Mouse (Mus musculus) ES-E14 (cell line): ENCODE measurements around the gene Ppm1k. TPM values are rescaled to one million over a fixed set of nuclear protein-coding genes. Genes with fewer than 3 reads are reported as not detected.

Source experiments
- DNase-seq: peaks from one replicate; pipeline ENCODE4 v3.0.0-alpha.2; 2013; ENCODE audit warnings: low read depth, low spot score
- H3K27ac ChIP-seq: 2 replicates; pipeline ENCODE4 v1.5.1; 2012; ENCODE audit warnings: low read depth, mild to moderate bottlenecking, low read length, moderate library complexity, mixed read lengths; ENCODE audit not compliant: poor library complexity, insufficient read depth, severe bottlenecking
- H3K36me3 ChIP-seq: 2 replicates; pipeline ENCODE4 v1.6.1; 2012; ENCODE audit warnings: mild to moderate bottlenecking, low read length, moderate library complexity, mixed read lengths; ENCODE audit not compliant: control insufficient read depth, poor library complexity, insufficient read depth, severe bottlenecking
- H3K4me1 ChIP-seq, 2 experiments: fragments of 150-350 bp in 1 of 2; sonication (generic) in 1 of 2; 2 replicates each; pipeline ENCODE4 v1.6.1; 2012; ENCODE audit warnings: low read length in 2 of 2, mild to moderate bottlenecking in 1 of 2, mixed read lengths in 1 of 2; ENCODE audit not compliant: control insufficient read depth in 2 of 2, insufficient read depth in 2 of 2, poor library complexity in 1 of 2
- H3K4me3 ChIP-seq, 2 experiments: fragments of 150-350 bp in 1 of 2; sonication (generic) in 1 of 2; 2 replicates each; pipeline ENCODE4 v1.5.1; 2012; ENCODE audit warnings: low read length in 2 of 2, low read depth in 1 of 2, mild to moderate bottlenecking in 1 of 2, mixed read lengths in 1 of 2; ENCODE audit not compliant: insufficient read depth in 1 of 2, poor library complexity in 1 of 2, severe bottlenecking in 1 of 2
- H3K9ac ChIP-seq: 2 replicates; pipeline ENCODE4 v1.6.1; 2012; ENCODE audit warnings: low read depth, mild to moderate bottlenecking, low read length, mixed read lengths; ENCODE audit not compliant: poor library complexity, insufficient read depth, severe bottlenecking
- H3K9me3 ChIP-seq: fragments of 150-350 bp; sonication (generic); 2 replicates; pipeline ENCODE4 v1.6.1; 2012; ENCODE audit warnings: low read depth, mild to moderate bottlenecking, low read length; ENCODE audit not compliant: control insufficient read depth, insufficient read depth
- CHD2 ChIP-seq: IDR thresholded peaks from 2 replicates; pipeline ENCODE4 v1.6.1; 2014; ENCODE audit warnings: mild to moderate bottlenecking, low read depth, low read length, inconsistent platforms
- HCFC1 ChIP-seq: IDR thresholded peaks from 2 replicates; pipeline ENCODE4 v1.6.1; 2012; ENCODE audit warnings: low read length, inconsistent platforms, borderline replicate concordance; ENCODE audit not compliant: insufficient read depth
- MAFK ChIP-seq: IDR thresholded peaks from 2 replicates; pipeline ENCODE4 v1.6.1; 2014; ENCODE audit warnings: mild to moderate bottlenecking, low read depth, low read length, inconsistent platforms; ENCODE audit not compliant: insufficient read depth
- ZC3H11A ChIP-seq: IDR thresholded peaks from 2 replicates; pipeline ENCODE4 v1.6.1; 2012; ENCODE audit warnings: low read depth, mild to moderate bottlenecking, inconsistent platforms, low read length, borderline replicate concordance
- ZNF384 ChIP-seq: IDR thresholded peaks from 2 replicates; pipeline ENCODE4 v1.6.1; 2012; ENCODE audit warnings: low read depth, low read length, inconsistent platforms
- in situ Hi-C, 2 experiments: fragments of 600-800 bp; cut with MboI; formaldehyde crosslinking; loops; one replicate each; pipeline ENCODE4 v1.15.1; 2025; ENCODE audit warnings: low sequenced_read_pairs in 2 of 2, inconsistent platforms in 1 of 2; ENCODE audit not compliant: unreplicated experiment in 2 of 2
- total RNA-seq: library from RNA; depleted of rRNA; stranded (reverse); fragments of 300-350 nt; gene quantifications from 2 replicates; pipeline ENCODE4 v1.2.3, GENCODE M21; 2012

The Ppm1k gene
- total RNA-seq, 1 experiment, result 3.5 TPM

- no peak overlapping the region for H3K27ac ChIP-seq
- H3K4me1 ChIP-seq, result 0 out of 4 replicates have a peak, but pooled peaks cover 0 to 2% of the 10 kb centered on the region in 2 experiments
- in situ Hi-C loops, result loop anchor here in 1 of 2 experiments (25.0 kb wide), 1 partner anchor 719 kb away; no protein-coding TSS in a partner anchor
- H3K36me3 ChIP-seq, result no peaks in the 10 kb centered on the region
- no peak overlapping the region for H3K4me3 ChIP-seq
- H3K9ac ChIP-seq, result no peak overlapping the region
- TF ChIP-seq ZNF384 (no peak), HCFC1 (no peak), MAFK (no peak), CHD2 (no peak), ZC3H11A (no peak)
- no peaks in the 10 kb centered on the region for H3K9me3 ChIP-seq
- DNase-seq, result no peak
These were observed 3.8 kb downstream of the Ppm1k start for GRCm38 (mm10) chr6:57531441-57531840.

- Histone ChIP-seq H3K4me3 (no peak overlapping the region), H3K27ac (no peak overlapping the region), H3K9ac (no peak overlapping the region), H3K9me3 (no peaks in the 10 kb centered on the region), H3K4me1 (0 out of 4 replicates have a peak, but pooled peaks cover 0 to 2% of the 10 kb centered on the region in 2 experiments), H3K36me3 (no peaks in the 10 kb centered on the region)
- in situ Hi-C loops, result loop anchor here in 1 of 2 experiments (25.0 kb wide), 1 partner anchor 719 kb away; no protein-coding TSS in a partner anchor
- TF ChIP-seq ZC3H11A (no peak), MAFK (no peak), ZNF384 (no peak), HCFC1 (no peak), CHD2 (no peak)
- DNase-seq, result no peak
These were observed 4.3 kb downstream of the Ppm1k start for GRCm38 (mm10) chr6:57531011-57531410.

- no peak for DNase-seq
- Histone ChIP-seq H3K9ac (no peak overlapping the region), H3K36me3 (no peaks in the 10 kb centered on the region), H3K4me1 (no peaks in the 10 kb centered on the region), H3K4me3 (no peak overlapping the region), H3K27ac (no peak overlapping the region), H3K9me3 (no peaks in the 10 kb centered on the region)
- in situ Hi-C loops, result loop anchor here in 1 of 2 experiments (25.0 kb wide), 1 partner anchor 717 kb away; no protein-coding TSS in a partner anchor
- TF ChIP-seq CHD2, result no peak
- no peak for TF ChIP-seq ZNF384
- TF ChIP-seq HCFC1, result no peak
- no peak for TF ChIP-seq ZC3H11A
- no peak for TF ChIP-seq MAFK
These were observed 5.9 kb downstream of the Ppm1k start for GRCm38 (mm10) chr6:57529336-57529845.

GRCm38 (mm10) chr6:57526933-57527332 is 8.3 kb downstream of the Ppm1k start:
- H3K36me3 ChIP-seq, result no peaks in the 10 kb centered on the region
- in situ Hi-C loops, result loop anchor here in 1 of 2 experiments (25.0 kb wide), 1 partner anchor 715 kb away; no protein-coding TSS in a partner anchor
- TF ChIP-seq CHD2 (no peak), MAFK (no peak), HCFC1 (no peak), ZNF384 (no peak), ZC3H11A (no peak)
- no peaks in the 10 kb centered on the region for H3K9me3 ChIP-seq
- H3K27ac ChIP-seq, result no peak overlapping the region
- H3K4me3 ChIP-seq, result no peak overlapping the region
- no peak overlapping the region for H3K9ac ChIP-seq
- no peak for DNase-seq
- H3K4me1 ChIP-seq, result no peaks in the 10 kb centered on the region

- Histone ChIP-seq H3K9me3 (no peaks in the 10 kb centered on the region), H3K9ac (no peak overlapping the region), H3K36me3 (no peaks in the 10 kb centered on the region), H3K4me1 (no peaks in the 10 kb centered on the region), H3K27ac (no peak overlapping the region), H3K4me3 (no peak overlapping the region)
- in situ Hi-C loops, result loop anchor here in 1 of 2 experiments (25.0 kb wide), 1 partner anchor 712 kb away; no protein-coding TSS in a partner anchor
- DNase-seq, result no peak
- no peak for TF ChIP-seq CHD2
- TF ChIP-seq ZNF384, result no peak
These were observed 10.5 kb downstream of the Ppm1k start for GRCm38 (mm10) chr6:57524742-57525141.
